Mouse (Mus musculus): ENCODE measurements around the gene Gm21988.

Gene Gm21988

DNA sequence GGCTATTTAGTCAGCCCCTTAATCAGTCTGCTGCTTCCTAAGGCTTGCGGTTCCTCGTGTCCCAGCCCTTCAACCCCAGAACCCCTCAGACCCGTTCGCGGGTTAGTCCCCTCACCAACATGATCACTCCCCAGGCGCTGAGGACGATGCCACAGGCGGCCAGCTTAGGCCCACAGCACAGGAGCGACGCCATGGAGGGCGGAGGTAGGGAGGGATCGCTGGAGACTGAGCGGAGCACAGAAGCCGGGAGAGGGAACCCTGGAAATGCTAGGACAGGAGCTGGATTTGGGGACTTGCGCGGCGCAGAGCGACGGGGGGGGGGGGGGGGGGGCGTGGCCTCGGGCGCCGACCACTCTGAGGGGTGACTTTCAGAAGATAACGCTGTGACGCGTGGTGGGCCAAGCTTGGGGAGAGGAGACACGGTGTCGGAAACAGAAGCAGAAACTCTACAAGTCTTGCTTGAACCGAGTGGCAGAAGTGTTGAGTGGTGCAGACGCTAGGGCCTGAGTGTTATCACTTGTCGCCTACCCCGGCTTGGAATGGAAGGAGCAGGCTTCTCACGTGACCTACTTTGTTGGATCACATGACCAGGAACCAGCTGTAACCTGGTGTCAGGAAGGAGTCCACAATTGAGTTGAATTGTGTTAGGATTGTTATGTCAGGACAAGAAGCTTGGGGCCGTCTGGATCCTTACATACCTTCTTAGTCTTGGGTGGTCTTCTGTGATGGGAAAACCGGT, at the start of gene Gm21988, which contains the start of gene Rnasek:
TSS of gene Gm21988 (minus strand) at position 290 of the 739 bp plus-strand sequence.
TSS of gene Rnasek (minus strand) at position 302 of the 739 bp plus-strand sequence.
- DNase-seq: peak; percentile 83 to 89

DNA sequence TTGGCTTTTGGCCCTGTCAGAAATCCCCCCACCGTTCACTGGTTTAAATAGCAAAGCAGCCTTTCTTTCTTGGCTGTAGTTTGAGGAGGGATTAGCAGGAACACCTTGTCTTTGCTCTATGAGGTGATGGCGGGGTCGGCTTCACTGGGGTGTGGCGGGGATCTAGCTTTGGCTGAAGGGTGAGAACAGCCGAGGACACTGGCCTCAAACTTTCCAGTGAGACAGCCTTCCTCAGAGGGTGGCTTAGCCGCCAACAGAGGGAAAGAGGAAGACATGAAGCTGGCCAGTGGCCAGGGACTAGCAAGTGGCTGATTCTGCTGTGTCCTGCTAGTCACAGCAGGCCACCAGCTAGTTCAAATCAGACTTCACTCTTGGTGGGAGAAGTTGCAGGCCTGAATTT, 49.6 kb upstream of the Gm21988 start:
- DNase-seq: peak; percentile 49 to 69

DNA sequence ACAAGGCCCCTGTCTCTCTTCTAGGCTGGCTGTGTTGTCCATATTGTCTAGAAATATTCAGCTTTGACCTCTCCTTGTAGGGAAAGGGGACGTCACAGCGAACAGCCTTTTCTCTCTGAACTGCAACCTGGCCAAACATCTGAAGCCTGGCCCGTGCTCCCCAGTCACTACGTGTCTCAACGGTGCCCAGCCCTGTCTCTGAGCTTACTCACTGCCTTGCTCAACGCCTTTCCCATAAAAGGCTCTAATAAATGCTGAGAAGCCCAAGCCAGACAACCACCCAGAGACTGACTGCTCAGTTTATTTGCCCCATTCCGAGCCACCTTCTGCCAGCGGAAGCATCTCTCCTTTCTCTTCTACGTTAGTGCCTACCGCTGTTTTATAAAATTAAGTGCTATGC, 48.5 kb upstream of the Gm21988 start:
- DNase-seq: no peak

DNA sequence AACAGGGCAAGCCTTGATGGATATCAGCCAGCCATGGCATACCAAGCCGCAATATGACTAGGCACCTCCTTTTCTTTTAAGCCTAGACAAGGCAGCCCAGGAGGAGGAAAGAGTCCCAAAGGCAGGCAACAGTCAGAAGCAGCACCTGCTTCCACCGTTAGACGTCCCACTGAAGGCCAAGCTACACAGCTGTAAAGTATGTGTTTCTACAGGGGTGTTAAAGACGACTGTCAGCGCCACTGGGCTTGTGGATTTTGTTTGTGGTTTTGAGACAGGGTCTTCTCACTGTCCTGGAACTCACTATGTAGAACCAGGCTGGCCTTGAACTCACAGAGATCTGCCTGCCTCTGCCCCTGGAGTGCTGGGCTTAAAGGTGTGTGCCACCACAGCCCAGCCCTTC, 46.1 kb upstream of the Gm21988 start:
- no peak for DNase-seq

DNA sequence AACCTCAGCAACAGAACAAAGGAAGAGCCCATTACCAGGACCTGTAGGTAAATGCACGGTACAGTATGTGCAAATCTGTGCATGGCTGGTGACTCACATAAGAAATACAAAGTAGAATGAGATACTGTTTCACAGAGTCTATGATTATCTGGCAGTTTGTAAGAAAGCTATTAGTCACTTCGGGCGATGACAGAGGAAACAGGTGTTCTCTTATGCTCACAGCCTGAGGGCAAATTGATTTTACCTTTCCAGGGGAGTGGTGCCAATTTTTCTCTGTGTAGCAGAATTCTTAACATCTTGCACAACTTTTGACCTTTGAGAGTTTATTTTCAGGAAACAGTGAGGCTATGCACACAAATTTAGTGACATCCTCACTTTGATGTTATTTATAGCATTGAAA, 45.1 kb upstream of the Gm21988 start:
- DNase-seq: no peak

DNA sequence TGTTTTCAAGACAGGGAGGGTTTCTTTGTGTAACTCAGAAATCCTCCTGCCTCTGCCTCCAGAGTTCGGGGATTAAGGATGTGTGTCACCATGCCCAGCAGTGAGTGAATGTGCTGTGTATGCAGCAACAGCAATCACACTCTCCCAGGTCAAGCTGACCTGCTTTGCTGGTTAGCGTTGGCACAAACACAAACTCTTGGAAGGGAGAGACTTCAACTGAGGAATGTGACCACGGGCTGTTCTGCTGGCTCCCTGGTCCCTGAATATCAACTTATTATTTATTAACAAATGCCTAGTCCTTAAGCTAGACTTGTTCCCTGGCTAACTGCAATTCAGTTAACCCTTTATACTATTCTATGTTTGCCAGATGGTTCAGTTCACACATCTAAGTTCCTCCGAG, 44.0 kb upstream of the Gm21988 start:
- no peak for DNase-seq

DNA sequence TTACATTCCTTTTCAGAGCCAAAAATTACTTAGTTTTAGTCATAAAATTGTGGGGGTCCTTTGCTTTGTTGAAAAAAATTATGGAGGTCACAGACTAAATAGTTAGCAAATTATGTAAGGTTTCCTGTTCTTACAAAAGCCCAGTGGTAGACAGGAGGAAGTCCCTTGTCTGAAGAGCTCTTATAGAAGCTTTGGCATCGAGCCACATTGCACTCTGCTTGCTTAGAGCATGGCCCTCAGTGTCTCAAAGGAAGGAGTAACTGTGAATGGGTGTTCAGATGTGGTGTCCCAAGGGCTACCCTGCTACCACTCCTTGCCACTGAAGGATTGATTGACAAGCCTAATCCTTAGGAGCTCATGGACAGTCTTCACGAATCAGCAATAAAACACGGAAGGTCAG, 40.8 kb upstream of the Gm21988 start:
- DNase-seq: peak; percentile 33 to 34

DNA sequence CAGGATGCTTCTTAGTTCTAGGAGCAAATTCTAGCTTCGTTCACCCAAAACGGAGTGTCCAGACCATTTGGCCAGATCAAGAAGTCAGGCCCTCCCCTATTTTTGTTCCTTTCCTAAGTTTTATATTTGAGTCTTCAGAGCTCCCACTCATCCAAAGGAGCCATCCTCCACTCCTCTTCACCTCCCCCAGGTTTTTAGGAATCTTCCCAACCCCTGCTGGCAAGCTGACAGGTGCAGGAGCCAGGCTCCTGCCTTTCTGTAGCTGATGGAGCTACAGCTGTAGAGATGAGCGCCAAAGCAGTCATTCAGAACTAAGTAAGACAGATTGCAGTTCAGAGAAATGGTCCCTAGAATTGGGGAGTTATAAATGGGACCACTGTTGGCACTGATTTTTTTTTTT, 39.3 kb upstream of the Gm21988 start:
- DNase-seq: peak; percentile 81 to 85

DNA sequence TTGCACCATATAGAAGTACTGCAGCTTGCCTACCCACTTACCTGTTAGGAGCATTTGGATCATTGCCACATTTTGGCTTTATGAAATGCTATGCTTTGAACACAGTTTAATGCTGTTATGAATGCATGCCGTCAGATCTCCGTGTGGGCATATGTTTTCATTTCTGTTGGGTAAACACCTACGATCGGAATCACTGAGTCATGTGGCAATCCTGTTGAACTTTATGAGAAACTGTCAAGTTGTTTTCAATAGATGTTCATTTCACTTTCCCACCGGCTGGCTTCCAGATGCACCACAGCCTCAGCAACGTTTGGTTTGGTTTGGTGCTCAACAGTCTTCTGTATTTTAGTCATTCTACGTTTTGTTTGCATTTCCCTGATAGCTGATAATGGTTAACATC, 32.0 kb upstream of the Gm21988 start:
- no peak for DNase-seq

DNA sequence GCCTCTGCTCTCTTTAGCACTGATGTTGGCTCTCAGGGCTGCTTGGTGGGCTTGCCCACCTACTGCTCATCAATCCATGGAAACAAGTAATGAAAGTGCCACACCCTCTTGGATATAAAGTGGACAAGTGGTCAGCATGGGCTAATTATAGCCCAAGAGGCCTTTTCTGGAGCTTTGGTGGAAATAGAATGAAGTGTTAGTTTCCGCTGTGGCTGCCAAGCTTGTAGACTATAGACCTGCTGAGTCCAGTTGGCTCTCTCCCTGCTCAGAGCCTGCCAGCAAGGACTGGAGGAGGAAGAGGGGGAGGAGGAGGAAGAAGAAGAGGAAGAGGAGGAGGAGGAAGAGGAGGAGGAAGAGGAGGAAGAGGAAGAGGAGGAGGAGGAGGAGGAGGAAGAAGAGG, 26.8 kb upstream of the Gm21988 start:
- DNase-seq: peak; percentile 38 to 64

DNA sequence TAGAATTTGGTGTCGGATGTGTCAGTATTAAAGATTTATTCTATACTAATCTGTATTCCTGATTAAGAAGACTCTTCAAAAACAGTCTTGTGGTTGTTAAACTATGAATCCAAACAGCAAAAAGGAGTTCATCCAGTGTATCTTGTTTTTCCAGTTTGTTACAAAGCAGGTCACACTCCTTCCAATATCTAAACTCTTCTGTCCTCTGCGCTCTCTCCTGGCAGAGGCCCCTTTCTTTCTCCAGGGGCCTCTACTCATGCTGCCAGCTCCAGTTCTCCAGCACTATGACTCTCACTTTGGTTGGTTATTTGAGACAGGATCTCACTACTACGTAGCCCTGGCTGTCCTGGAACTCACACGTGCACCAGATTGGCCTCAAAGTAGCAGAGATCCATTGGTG, 26.2 kb upstream of the Gm21988 start:
- peak in 1 of 2 experiments; percentile 24 for DNase-seq

DNA sequence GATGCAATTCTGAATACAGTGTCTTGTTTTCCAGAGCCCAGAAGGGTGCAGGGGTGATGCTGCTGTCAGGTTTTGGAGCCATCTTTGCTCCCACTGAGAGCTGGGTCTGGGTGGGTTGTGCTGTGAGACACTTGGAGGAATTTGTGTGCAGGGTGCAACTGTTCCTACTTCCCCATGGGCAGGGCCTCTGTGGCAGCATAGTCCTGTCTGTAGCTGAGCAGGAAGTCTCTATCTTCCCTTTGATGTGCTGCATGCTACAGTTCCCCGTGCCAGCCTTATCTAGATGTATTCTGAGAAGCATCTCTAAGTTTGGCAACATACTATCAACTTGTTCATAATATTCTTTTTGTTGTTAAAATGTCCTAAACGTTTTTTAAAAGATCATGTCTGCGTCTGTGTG, 25.6 kb upstream of the Gm21988 start:
- DNase-seq: no peak

DNA sequence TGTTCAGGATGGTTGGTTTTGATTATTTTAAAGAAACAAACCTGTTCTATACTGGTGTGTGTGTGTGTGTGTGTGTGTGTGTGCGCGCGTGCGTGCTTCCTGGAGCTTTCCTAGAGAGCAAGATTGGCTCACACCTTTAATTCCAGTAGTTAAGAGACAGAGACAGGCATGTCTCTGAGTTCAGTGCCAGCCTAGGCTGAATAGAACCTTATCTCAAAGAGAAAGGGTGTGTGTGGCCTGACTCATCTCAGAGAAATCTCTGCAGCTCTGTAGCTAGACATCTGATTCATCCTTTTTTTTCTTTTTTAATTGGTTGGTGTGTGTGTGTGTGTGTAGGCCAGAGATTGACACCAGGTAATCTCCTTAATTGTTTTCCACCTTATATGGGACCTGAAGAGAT, 19.4 kb upstream of the Gm21988 start:
- DNase-seq: no peak

DNA sequence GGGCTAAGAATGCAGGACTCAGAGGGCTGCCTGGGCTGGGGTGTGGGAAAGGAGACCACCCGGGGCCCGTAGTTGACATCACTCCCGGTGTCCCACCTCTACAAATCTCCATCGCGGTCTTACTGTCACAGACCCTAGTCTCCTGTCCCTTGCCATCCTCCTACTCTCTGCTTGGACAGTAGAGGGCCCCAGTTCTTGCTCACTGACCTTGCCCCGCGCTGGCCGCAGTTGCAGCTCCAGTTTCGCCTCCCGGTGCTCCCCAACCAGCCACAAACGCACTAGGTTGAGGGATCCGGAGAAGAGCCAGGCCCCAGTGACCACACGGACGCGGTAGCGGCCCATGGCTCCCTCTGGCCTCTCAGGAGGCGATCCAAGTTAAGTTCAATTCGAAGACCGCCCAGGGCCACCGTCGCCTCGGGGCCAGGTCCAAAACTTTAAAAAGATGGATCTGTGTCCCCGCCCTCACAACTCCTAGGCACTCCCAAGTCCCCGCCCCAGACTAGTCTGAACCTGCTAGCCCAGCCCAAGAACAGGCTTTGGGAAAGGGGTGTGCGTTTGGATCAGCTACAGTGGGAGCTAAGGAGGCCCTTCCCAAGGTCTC, 15.4 kb upstream of the Gm21988 start, which contains the start of gene Alox12:
TSS of gene Alox12 (minus strand) at position 423 of the 601 bp plus-strand sequence.
- DNase-seq: peak; percentile 61 to 67

DNA sequence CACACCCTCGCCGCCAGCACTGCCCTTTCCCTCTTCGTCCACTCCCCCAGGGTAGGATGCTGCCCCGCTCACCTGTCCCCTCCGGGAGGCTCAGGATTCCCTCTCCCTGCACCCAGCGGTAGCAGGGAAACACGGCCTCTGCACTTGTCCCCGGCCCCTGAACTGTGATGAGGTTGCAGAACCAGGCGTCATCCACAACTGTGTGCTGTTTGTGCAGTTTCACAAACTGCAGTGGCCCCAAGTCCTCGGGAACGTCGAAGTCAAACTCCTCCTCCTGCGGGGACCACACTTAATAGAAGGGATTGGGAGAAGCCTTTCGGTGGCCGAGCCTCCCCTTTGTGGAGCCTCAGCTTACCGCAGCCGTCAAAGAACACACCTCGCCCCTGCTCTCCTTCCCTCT, 14.7 kb upstream of the Gm21988 start:
- DNase-seq: no peak

DNA sequence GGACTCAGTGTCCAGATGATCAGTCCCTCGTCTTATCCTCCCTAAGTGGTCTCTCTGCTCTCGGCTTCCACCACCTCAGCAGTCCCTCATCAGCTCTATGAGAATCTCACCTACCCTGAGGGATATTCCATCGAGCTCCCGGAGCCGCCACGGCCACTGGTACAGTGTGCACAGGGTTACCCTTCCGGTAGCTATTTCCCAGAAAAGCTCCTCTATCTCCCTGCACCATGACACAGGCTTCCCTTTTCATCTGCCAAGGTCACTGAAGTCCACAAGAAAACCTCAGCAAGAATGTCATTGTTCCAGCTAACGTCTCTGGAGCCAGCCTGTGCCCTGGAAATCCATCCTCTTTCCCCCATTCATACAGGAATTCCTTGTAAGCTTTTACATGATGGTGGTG, 12.2 kb upstream of the Gm21988 start:
- no peak for DNase-seq

DNA sequence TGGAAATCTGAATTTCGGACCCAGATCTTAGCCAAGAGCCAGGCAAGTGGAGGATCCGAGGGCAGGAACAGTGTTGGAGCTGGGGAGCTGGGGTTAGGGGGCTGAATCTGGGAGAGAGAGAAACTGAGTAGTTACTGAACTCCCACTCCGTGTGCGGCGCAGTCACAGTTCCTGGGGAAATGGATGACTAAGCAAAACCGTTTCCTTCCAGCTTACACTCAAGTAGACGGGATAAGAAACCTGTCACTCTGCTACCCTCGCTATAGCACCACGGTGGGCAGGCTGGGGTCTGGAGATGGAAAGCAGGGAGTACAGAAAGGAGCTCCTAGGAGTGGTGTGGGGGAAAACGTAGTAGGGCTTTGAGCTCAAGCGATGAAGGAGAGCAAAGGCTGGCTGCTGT, 10.5 kb upstream of the Gm21988 start:
- DNase-seq: no peak

DNA sequence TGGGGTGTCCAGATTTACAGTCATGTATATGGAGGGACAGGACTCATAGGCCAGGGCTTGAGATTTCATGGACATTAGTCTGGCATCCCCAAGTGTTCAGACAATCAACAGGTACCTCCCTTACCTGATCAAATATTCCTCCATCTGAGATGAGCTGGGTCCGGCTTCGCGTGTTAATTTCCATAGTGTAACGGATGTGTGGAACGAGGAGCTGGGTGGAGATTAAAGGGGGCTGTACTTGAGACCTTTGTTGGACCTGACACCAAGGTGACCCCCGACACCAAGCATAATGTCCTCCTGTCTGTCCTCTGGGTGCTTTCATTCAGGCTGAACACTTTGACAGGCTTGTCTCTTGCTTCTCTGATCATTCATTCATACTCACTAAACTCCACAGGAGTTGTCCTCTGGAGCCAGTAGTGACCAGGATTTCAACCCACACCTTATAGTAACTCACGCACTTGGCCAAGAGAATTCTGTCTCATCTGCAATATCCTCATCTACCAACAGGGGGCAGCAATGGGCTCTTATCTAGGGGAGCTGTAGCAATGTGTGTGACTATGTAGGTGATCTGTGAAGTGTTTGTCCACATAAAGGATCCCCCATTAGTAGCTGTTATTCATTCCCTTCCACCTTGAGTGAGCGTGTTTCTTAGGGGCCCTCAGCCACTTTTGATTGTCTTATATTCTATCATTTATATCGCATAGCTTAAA, 7.7 kb upstream of the Gm21988 start:
- DNase-seq: peak; percentile 89 to 92

DNA sequence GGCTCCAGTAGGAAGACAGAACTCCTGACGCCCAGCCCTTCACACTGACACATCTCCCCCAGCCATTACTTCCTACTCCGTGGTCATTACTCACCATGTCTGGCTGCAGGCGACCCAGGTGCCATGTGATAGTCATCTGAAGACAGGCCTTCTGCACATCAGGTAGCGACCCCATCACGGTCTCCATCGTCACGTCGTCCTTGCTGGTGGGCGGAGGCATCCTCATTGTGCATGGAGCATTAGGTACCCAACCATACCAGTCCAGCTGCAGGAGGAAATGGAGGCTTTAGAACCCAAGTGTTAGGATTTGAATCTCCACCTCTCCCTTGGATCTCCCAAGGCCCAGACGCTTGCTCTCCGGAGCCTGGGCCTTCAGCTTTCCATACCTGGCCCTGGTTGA, 3.0 kb upstream of the Gm21988 start:
- no peak for DNase-seq

DNA sequence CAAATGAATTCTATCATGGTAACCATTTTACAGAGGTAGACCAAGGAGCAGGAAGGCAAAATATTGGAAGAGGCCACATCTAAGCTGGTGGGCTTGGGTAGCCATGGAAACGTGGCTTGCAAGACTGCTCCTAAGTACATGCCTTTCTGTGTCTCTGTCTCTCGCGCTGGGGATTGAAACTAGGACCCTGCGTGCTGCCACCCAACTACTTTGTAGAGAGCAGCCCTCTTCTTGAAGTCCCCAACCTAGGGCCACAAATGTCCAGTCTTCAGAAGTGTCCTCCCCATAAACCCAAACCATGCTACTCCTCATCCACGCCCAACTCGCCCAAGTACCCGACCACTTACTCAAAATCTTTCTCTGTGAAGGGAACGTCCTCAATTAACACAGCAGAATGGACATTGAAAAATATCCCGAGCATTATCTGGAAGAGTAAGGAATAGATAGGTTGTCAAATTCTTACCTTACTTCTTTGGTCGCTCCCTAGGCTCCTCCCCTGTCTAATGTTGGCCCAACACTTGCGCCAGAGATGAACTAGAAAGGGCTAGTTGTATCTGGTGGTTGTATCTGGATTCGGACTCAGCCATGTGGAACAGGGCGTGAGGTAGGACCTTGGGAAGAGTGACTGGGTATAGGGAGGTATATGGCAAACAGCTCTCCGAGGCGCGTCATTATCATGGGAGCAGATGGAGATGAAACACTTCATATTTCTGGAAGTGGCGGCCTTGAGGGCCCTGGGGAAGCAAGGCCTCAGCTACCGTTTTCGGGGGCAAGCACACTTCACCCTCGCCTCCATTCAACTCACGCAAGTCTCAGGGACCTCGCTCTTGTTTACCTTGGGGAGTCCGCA, 814 bp downstream of the Gm21988 start:
- DNase-seq: peak; percentile 36 to 65

DNA sequence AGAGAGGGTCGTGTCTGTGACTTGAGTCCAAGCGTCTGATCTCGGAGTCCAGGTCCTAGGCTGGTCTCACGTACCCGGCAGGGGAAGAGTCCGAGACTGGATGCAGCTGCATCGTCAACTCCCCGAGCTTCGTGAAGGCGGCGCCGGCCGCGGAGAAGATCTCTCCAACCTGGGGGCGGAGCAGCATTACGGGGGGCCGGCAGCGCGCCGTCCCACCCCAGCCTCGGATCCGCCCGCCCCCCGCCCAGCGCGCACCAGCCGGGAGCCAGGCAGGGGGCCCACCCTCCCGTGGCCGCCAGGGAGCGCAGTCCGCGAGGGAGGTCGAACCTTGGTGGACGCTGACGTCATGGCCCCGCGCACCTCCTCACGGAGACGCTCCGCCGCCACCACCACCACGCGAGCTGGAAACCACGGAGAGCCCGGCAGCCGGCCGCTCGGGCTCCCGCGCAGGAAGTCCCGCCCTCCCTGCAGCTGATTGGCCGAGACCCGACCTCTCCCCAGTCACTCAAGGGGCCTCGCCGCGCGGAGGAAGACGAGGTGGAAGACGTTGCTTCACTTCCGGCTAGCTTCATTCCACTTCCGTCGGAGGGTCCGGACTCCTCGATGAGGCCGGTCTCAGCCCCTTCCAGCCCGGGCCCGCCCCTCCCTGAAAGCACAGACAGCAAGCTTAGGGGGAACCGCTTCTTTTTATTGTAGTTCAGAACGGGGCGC, 2.0 kb downstream of the Gm21988 start, which contains the start of gene 0610010K14Rik:
TSS of gene 0610010K14Rik (minus strand) at position 458 of the 711 bp plus-strand sequence.
- peak; percentile 99 for DNase-seq

DNA sequence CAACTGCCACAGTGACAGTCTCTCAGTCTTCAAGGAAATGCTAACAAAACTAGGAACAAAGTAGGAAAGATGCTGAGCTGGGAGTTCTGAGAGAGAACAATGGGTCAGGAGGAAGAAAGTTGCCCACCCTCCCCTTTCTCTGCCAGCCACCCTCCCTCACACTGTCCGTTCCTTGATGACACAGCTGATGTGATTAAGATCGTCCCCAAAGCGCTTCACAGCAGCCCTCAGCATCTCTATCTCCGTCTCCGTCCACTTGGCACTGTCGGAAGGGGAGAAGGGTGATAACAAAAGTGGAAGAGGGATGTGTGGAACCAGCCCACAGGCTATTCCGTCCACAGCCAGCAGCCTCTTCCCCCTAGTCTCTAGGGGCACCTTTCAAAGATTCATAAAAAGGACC, 2.9 kb downstream of the Gm21988 start:
- peak; percentile 31 to 44 for DNase-seq

Measured in cerebellum, postnatal 10 days (tissue).